In the genomic region with DNA sequence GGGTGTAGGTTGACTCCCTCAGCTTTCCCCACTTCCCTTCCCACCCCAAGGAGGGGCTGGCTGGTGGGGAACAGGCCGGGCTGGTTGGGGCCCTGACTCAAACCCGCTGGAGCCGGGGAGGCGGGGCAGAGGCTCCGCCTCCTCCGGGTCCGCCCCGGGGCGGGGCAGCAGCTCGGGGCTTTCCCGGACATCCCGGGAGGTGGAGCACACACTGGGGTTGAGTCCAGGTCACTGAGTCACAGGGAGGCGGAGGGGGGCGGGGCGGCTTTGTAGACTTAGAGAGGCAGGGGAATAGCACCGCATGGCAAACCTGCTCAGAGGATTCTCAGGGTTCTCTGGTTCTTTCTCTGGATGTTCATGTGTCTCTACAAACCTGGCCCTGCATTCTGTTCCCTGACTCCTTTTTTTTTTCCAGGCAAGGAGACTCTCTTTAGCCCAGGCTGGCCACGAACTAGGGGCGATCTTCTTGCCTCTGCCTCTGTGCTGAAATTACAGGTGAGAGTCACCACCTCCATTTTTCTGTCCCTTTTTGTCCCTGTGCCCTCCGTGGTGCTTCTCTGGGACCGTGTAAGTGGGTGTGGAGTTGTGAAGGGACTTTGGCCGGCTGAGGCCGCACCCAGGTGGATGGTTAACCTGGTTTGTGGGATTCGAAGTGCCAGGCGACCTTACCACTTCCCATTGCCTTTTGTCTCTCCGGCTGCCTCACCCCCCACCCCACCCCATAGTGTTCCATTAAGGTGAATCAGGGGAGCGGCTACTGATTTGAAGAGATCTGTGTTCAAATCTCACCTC, we compare ENCODE assay signal across 7 mouse cellular contexts. TPM values are rescaled to one million over a fixed set of nuclear protein-coding genes. Genes with fewer than 3 reads are reported as not detected.
DNase-seq lines count a peak whose midpoint lies in the region; ATAC-seq and TF ChIP-seq lines count a peak whose summit lies in the region.

No protein-coding gene starts in this region.

- H3K9me3 ChIP-seq in hindbrain, embryonic 15.5 days, result no peaks in the 10 kb centered on the region
- H3K9me3 ChIP-seq in liver, embryonic 12.5 days (replicated peaks), result peaks cover 6% of the 10 kb centered on the region; the same call in 1 of the 2 replicates

- H3K4me3 ChIP-seq in gastrocnemius, adult 2 months, result peak overlapping the region; percentile 44
- H3K4me3 ChIP-seq in hindbrain, embryonic 15.5 days, result no peak overlapping the region
- no peak overlapping the region; the same call in 1 of the 2 replicates for H3K4me3 ChIP-seq in liver, embryonic 12.5 days

- DNase-seq in MEL-GATA-1-ER (ENCODE audit: extremely low read depth, low read depth), result peak; percentile 62
- DNase-seq in adrenal gland, postnatal 4 days (ENCODE audit: low spot score in 2 of 2), result peak; percentile 86 to 87
- DNase-seq in gastrocnemius, adult 2 months, result peak; percentile 94
- peak; percentile 96 for DNase-seq in testis, postnatal 10 days (ENCODE audit: low spot score)

- peaks cover 4% of the 10 kb centered on the region; the same call in 1 of the 2 replicates for H3K4me1 ChIP-seq in hindbrain, embryonic 15.5 days (replicated peaks)
- peaks cover 28% of the 10 kb centered on the region for H3K4me1 ChIP-seq in liver, embryonic 12.5 days

- no peak overlapping the region for H3K9ac ChIP-seq in hindbrain, embryonic 15.5 days
- H3K9ac ChIP-seq in liver, embryonic 12.5 days, result 0 out of 2 replicates have a peak overlapping the region, but pooled peaks have one; percentile 9

- peaks cover 38% of the 10 kb centered on the region for H3K27me3 ChIP-seq in hindbrain, embryonic 15.5 days
- H3K27me3 ChIP-seq in liver, embryonic 12.5 days (replicated peaks), result peaks cover 39% of the 10 kb centered on the region

- H3K27ac ChIP-seq in gastrocnemius, adult 2 months, result peak overlapping the region; percentile 86
- peak overlapping the region; percentile 5; the same call in 1 of the 2 replicates for H3K27ac ChIP-seq in hindbrain, embryonic 15.5 days (replicated peaks)
- peak overlapping the region; percentile 73 for H3K27ac ChIP-seq in liver, embryonic 12.5 days

- TF ChIP-seq CTCF in gastrocnemius, adult 2 months (IDR thresholded peaks at IDR 0.05), result no peak

- peak; percentile 46; the same call in 1 of the 2 replicates for ATAC-seq in hindbrain, embryonic 15.5 days (ENCODE audit: low FRiP score, low read depth)
- peak; percentile 72 for ATAC-seq in liver, embryonic 12.5 days
- ATAC-seq in monocyte, adult 5-6 weeks (replicated peaks; ENCODE audit: insufficient number of reproducible peaks, low FRiP score, low TSS enrichment, poor library complexity, severe bottlenecking), result peak; percentile 70

- intact Hi-C loops in gastrocnemius, adult 2 months (cut with DNase I), result no loop called here

- H3K36me3 ChIP-seq in hindbrain, embryonic 15.5 days, result no peaks in the 10 kb centered on the region
- no peaks in the 10 kb centered on the region for H3K36me3 ChIP-seq in liver, embryonic 12.5 days

- WGBS in hindbrain, embryonic 15.5 days, result 27% methylated on average over 25 of the region's 26 CpGs
- WGBS in liver, embryonic 12.5 days (ENCODE audit: insufficient replicate concordance), result 17% methylated on average over 26 of the region's 26 CpGs

- H3K4me2 ChIP-seq in hindbrain, embryonic 15.5 days, result peak overlapping the region; percentile 27; the same call in 1 of the 2 replicates
- peak overlapping the region; percentile 45 for H3K4me2 ChIP-seq in liver, embryonic 12.5 days

RNA-seq across cellular contexts. Expression of gene Bcl3, which starts 1.8 kb away (rescaled TPM):
- total RNA-seq in adrenal gland, postnatal 4 days (2021), result 10 to 100 TPM in 1 of 2 experiments, 1 to 10 TPM in 1; 9.6 to 11.5 TPM
- 1 to 10 TPM; 1.3 to 1.5 TPM for total RNA-seq in gastrocnemius, adult 2 months (2021)
- polyA plus RNA-seq in hindbrain, embryonic 15.5 days (2015; fragmentation: Nextera tagmentation; extraction: Ambion mirVana), result 0.92 and 1.4 TPM in 2 replicates
- polyA plus RNA-seq in liver, embryonic 12.5 days (2016; fragmentation: Nextera tagmentation; extraction: Ambion mirVana), result 3.7 and 5.4 TPM in 2 replicates
- total RNA-seq in monocyte, adult 5-6 weeks (2017), result 13.7 to 16.6 TPM (median 13.9 TPM) in 3 replicates

RNA-seq across cellular contexts. Expression of gene Gm19345, which starts 27.4 kb away (rescaled TPM):
- total RNA-seq in adrenal gland, postnatal 4 days (2021), result not detected
- total RNA-seq in gastrocnemius, adult 2 months (2021), result not detected
- 15.7 and 17.1 TPM in 2 replicates for polyA plus RNA-seq in hindbrain, embryonic 15.5 days (2015; fragmentation: Nextera tagmentation; extraction: Ambion mirVana)
- not detected in 2 replicates for polyA plus RNA-seq in liver, embryonic 12.5 days (2016; fragmentation: Nextera tagmentation; extraction: Ambion mirVana)
- not detected in 3 replicates for total RNA-seq in monocyte, adult 5-6 weeks (2017)

RNA-seq across cellular contexts. Expression of gene Cblc, which starts 27.8 kb away (rescaled TPM):
- total RNA-seq in adrenal gland, postnatal 4 days (2021), result 1 to 10 TPM in 1 of 2 experiments, under 1 TPM in 1; 0.68 to 1.0 TPM
- total RNA-seq in gastrocnemius, adult 2 months (2021), result not detected
- polyA plus RNA-seq in hindbrain, embryonic 15.5 days (2015; fragmentation: Nextera tagmentation; extraction: Ambion mirVana), result 0.37 TPM in 1 of 2 replicates, not detected in the other
- 0.95 and 1.0 TPM in 2 replicates for polyA plus RNA-seq in liver, embryonic 12.5 days (2016; fragmentation: Nextera tagmentation; extraction: Ambion mirVana)
- not detected in 3 replicates for total RNA-seq in monocyte, adult 5-6 weeks (2017)

RNA-seq across cellular contexts. Expression of gene Ceacam16, which starts 36.7 kb away (rescaled TPM):
- total RNA-seq in adrenal gland, postnatal 4 days (2021), result under 1 TPM in 1 of 2 experiments, not detected in 1; 0.20 TPM
- not detected for total RNA-seq in gastrocnemius, adult 2 months (2021)
- polyA plus RNA-seq in hindbrain, embryonic 15.5 days (2015; fragmentation: Nextera tagmentation; extraction: Ambion mirVana), result 0.92 and 2.0 TPM in 2 replicates
- not detected in 2 replicates for polyA plus RNA-seq in liver, embryonic 12.5 days (2016; fragmentation: Nextera tagmentation; extraction: Ambion mirVana)
- 0.39 TPM in 1 of 3 replicates, not detected in the others for total RNA-seq in monocyte, adult 5-6 weeks (2017)

RNA-seq across cellular contexts. Expression of gene Bcam, which starts 53.6 kb away (rescaled TPM):
- 10 to 100 TPM; 59.8 to 84.7 TPM for total RNA-seq in adrenal gland, postnatal 4 days (2021)
- 10 to 100 TPM; 21.9 to 26.7 TPM for total RNA-seq in gastrocnemius, adult 2 months (2021)
- 20.0 and 20.7 TPM in 2 replicates for polyA plus RNA-seq in hindbrain, embryonic 15.5 days (2015; fragmentation: Nextera tagmentation; extraction: Ambion mirVana)
- polyA plus RNA-seq in liver, embryonic 12.5 days (2016; fragmentation: Nextera tagmentation; extraction: Ambion mirVana), result 11.1 and 11.3 TPM in 2 replicates
- total RNA-seq in monocyte, adult 5-6 weeks (2017), result not detected in 3 replicates

Comparison
In these comparisons a context has a peak if more than half of its experiments do, and no peak if none do; other contexts are left out.
1. H3K27ac ChIP-seq: peak in every context shown above with its lines; median percentile 86 in gastrocnemius, adult 2 months; 73 in liver, embryonic 12.5 days; 5 in hindbrain, embryonic 15.5 days.